Mouse (Mus musculus): ENCODE results near the gene Slc35d2. TPM values are rescaled to one million over a fixed set of nuclear protein-coding genes. Genes with fewer than 3 reads are reported as not detected.

Gene Slc35d2
- polyA plus RNA-seq, 1 experiment from 2014 or later: 12.6 TPM

DNA sequence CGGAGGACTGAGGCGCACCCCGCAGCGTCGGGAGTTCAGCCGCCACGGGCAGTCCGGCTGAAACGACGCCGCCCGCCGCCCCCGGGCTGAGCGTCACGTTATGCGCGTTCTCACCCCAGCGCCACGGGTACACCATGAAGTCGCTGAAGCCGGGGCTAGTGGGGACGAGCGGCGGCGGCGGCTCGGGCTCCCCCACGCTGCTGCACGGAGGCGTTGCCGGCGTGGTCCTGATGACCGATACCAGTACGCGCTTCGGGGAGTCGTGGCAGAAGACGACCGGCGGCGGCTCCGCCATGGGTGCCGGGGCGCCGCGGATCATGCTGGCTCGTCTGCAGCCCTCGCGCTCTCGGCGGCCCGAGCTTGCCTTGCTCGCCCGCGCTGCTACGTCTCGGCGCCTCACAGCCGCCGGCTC is 23.5 kb upstream of the Slc35d2 start:
- H3K4me1 ChIP-seq (replicated peaks; ENCODE audit: control insufficient read depth, insufficient read depth, low read length): no peaks in the 10 kb centered on the region; the same call in 1 of the 2 replicates
- TF ChIP-seq CTCF (IDR thresholded peaks at IDR 0.05; ENCODE audit: low read depth): peak; percentile 32
- H3K27ac ChIP-seq (ENCODE audit: low read depth, low read length): peak overlapping the region; percentile 91
- no peaks in the 10 kb centered on the region for H3K36me3 ChIP-seq (ENCODE audit: control insufficient read depth, insufficient read depth)
- H3K4me2 ChIP-seq (replicated peaks; ENCODE audit: low read depth): peak overlapping the region; percentile 98
- no peaks in the 10 kb centered on the region for H3K9me3 ChIP-seq (ENCODE audit: control insufficient read depth)
- WGBS: 0% methylated on average over 61 of the region's 61 CpGs
- peak overlapping the region; percentile 94 for H3K4me3 ChIP-seq (ENCODE audit: low read depth, low read length)
- ATAC-seq: peak; percentile 24
- H3K27me3 ChIP-seq (replicated peaks; ENCODE audit: control insufficient read depth, insufficient read depth, low read length): no peaks in the 10 kb centered on the region
- peak overlapping the region; percentile 65 for H3K9ac ChIP-seq (ENCODE audit: low read depth, low read length)

GRCm38 (mm10) chr13:64152241-64152669 is 23.1 kb upstream of the Slc35d2 start:
- Histone ChIP-seq H3K27ac (ENCODE audit: low read depth, low read length) (peak overlapping the region; percentile 91), H3K9ac (ENCODE audit: low read depth, low read length) (peak overlapping the region; percentile 65), H3K27me3 (replicated peaks; ENCODE audit: control insufficient read depth, insufficient read depth, low read length) (no peaks in the 10 kb centered on the region), H3K4me2 (replicated peaks; ENCODE audit: low read depth) (peak overlapping the region; percentile 98), H3K36me3 (ENCODE audit: control insufficient read depth, insufficient read depth) (no peaks in the 10 kb centered on the region), H3K9me3 (ENCODE audit: control insufficient read depth) (no peaks in the 10 kb centered on the region), H3K4me3 (ENCODE audit: low read depth, low read length) (peak overlapping the region; percentile 94), H3K4me1 (replicated peaks; ENCODE audit: control insufficient read depth, insufficient read depth, low read length) (no peaks in the 10 kb centered on the region; the same call in 1 of the 2 replicates)
- no peak for TF ChIP-seq CTCF (IDR thresholded peaks at IDR 0.05; ENCODE audit: low read depth)
- 1% methylated on average over 39 of the region's 42 CpGs for WGBS
- ATAC-seq: peak; percentile 9; the same call in 1 of the 2 replicates

DNA sequence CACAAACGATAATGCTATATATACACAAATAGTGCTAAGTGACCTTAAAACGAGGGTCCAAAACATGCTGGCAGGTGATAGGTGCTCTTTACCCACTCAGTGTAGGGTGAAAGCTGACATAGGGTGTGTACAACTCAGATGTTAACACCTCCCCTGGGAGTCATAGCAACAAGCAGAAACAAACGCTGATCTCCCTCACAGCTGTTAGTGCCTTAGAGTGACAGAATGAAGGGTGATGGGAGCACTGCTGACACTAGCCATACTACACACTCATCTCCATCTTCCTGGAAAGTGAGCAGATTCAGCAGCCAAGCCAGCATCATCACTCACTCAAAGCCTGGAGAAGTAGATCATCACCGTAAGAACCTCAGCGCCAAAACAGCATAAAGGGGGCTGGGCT is 21.0 kb upstream of the Slc35d2 start:
- 58% methylated on average over 5 of the region's 5 CpGs for WGBS

DNA sequence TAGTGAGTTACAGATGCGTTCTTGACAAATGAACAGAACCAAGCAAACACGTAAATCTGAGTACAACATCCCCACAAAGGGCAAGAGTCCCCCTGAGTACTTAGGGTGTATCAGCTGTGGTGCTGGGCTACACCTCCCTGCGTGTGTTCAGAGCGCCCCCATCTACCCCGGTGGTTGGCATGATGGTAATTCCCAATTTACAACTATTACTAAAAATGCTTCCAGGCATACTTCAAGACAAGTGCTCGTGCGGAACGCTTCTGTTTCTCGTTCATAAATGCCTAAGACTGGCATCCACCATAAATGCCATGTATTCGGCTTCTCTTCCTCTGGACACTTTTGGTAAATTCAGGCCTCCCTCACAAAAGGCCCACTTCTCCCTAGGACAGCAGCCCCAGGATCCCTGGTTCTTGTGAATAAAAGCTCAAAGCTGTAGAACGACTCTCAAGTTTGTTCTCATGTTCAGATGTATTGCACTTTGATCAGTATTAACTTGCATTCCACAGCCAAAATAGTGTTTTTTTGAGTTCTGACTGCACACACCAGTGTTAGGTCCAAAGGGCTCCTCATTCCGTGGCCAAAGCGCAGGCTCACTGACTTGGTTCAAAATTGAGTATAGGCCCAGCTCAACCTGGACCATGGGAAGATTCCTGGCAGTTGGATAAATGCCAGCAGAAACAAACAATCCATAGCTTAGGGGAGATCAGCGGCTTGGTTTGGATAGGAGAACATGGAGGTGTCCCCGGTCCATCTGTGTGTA is 628 bp upstream of the Slc35d2 start:
- H3K27me3 ChIP-seq (replicated peaks; ENCODE audit: control insufficient read depth, insufficient read depth, low read length): no peaks in the 10 kb centered on the region
- peak overlapping the region; percentile 78 for H3K4me2 ChIP-seq (replicated peaks; ENCODE audit: low read depth)
- H3K9ac ChIP-seq (ENCODE audit: low read depth, low read length): peak overlapping the region; percentile 62
- peak overlapping the region; percentile 67 for H3K4me3 ChIP-seq (ENCODE audit: low read depth, low read length)
- H3K9me3 ChIP-seq (ENCODE audit: control insufficient read depth): no peaks in the 10 kb centered on the region
- H3K27ac ChIP-seq (ENCODE audit: low read depth, low read length): peak overlapping the region; percentile 51
- WGBS: 35% methylated on average over 15 of the region's 15 CpGs
- H3K4me1 ChIP-seq (replicated peaks; ENCODE audit: control insufficient read depth, insufficient read depth, low read length): no peaks in the 10 kb centered on the region
- TF ChIP-seq CTCF (IDR thresholded peaks at IDR 0.05; ENCODE audit: low read depth): peak; percentile 69
- H3K36me3 ChIP-seq (ENCODE audit: control insufficient read depth, insufficient read depth): peaks cover 4% of the 10 kb centered on the region; the same call in 1 of the 2 replicates
- peak; percentile 58 for ATAC-seq

More for the DNA sequence above, 21.0 kb upstream of the Slc35d2 start:
- Histone ChIP-seq H3K36me3 (ENCODE audit: control insufficient read depth, insufficient read depth) (no peaks in the 10 kb centered on the region), H3K4me2 (replicated peaks; ENCODE audit: low read depth) (no peak overlapping the region), H3K27ac (ENCODE audit: low read depth, low read length) (no peak overlapping the region), H3K9me3 (ENCODE audit: control insufficient read depth) (no peaks in the 10 kb centered on the region), H3K4me3 (ENCODE audit: low read depth, low read length) (no peak overlapping the region), H3K9ac (ENCODE audit: low read depth, low read length) (no peak overlapping the region), H3K27me3 (replicated peaks; ENCODE audit: control insufficient read depth, insufficient read depth, low read length) (no peaks in the 10 kb centered on the region), H3K4me1 (replicated peaks; ENCODE audit: control insufficient read depth, insufficient read depth, low read length) (no peaks in the 10 kb centered on the region; the same call in 1 of the 2 replicates)
- TF ChIP-seq CTCF (IDR thresholded peaks at IDR 0.05; ENCODE audit: low read depth): no peak
- no peak for ATAC-seq

DNA sequence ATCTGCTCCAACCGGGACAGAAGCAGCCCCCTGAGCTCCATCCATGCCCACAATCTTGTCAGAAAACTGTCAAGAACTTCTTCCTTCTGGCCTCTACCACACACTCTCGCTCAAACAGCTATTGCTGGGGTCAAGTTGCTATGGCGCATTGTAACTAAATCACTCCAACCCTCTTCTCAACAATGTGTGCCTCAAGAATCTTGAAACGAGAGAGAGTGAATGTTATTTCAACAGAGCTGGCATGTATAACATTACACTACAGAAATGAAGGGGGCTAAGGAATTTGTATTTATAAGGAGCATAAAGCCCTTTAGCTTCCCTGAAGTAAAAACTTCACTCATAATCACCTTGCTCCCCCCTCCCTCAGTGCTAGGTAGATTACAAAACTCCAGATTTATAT is 2.9 kb downstream of the Slc35d2 start:
- no peak for ATAC-seq
- Histone ChIP-seq H3K4me3 (ENCODE audit: low read depth, low read length) (no peak overlapping the region), H3K4me1 (replicated peaks; ENCODE audit: control insufficient read depth, insufficient read depth, low read length) (no peaks in the 10 kb centered on the region), H3K9me3 (ENCODE audit: control insufficient read depth) (no peaks in the 10 kb centered on the region), H3K36me3 (ENCODE audit: control insufficient read depth, insufficient read depth) (no peaks in the 10 kb centered on the region), H3K4me2 (replicated peaks; ENCODE audit: low read depth) (no peak overlapping the region), H3K27ac (ENCODE audit: low read depth, low read length) (no peak overlapping the region), H3K9ac (ENCODE audit: low read depth, low read length) (no peak overlapping the region), H3K27me3 (replicated peaks; ENCODE audit: control insufficient read depth, insufficient read depth, low read length) (no peaks in the 10 kb centered on the region)
- no peak for TF ChIP-seq CTCF (IDR thresholded peaks at IDR 0.05; ENCODE audit: low read depth)
- 77% methylated on average over 4 of the region's 4 CpGs for WGBS

- H3K27ac ChIP-seq (ENCODE audit: low read depth, low read length): no peak overlapping the region
- 96% methylated on average over 6 of the region's 6 CpGs for WGBS
- H3K4me1 ChIP-seq (replicated peaks; ENCODE audit: control insufficient read depth, insufficient read depth, low read length): no peaks in the 10 kb centered on the region
- no peaks in the 10 kb centered on the region for H3K9me3 ChIP-seq (ENCODE audit: control insufficient read depth)
- H3K4me3 ChIP-seq (ENCODE audit: low read depth, low read length): no peak overlapping the region
- H3K27me3 ChIP-seq (replicated peaks; ENCODE audit: control insufficient read depth, insufficient read depth, low read length): no peaks in the 10 kb centered on the region
- no peak overlapping the region for H3K9ac ChIP-seq (ENCODE audit: low read depth, low read length)
- no peak for TF ChIP-seq CTCF (IDR thresholded peaks at IDR 0.05; ENCODE audit: low read depth)
- no peaks in the 10 kb centered on the region for H3K36me3 ChIP-seq (ENCODE audit: control insufficient read depth, insufficient read depth)
- H3K4me2 ChIP-seq (replicated peaks; ENCODE audit: low read depth): no peak overlapping the region
- ATAC-seq: no peak
These were observed 4.3 kb downstream of the Slc35d2 start for GRCm38 (mm10) chr13:64124886-64125285.

Measured in intestine, postnatal 0 days (tissue).